Mouse (Mus musculus) liver, adult 2 months (tissue): ENCODE results near the gene Hdac11.

Source experiments
- CTCF ChIP-seq: fragments of 200-500 bp; IDR thresholded peaks from 2 replicates; pipeline ENCODE4 v1.5.1; 2011; ENCODE audit warnings: low read depth, low read length, control low read depth
- POLR2A ChIP-seq: fragments of 200-500 bp; IDR thresholded peaks from 2 replicates; pipeline ENCODE4 v1.6.1; 2011; ENCODE audit warnings: low read length, control low read depth; ENCODE audit not compliant: insufficient read depth; ENCODE audit errors: extremely low read depth

DNA sequence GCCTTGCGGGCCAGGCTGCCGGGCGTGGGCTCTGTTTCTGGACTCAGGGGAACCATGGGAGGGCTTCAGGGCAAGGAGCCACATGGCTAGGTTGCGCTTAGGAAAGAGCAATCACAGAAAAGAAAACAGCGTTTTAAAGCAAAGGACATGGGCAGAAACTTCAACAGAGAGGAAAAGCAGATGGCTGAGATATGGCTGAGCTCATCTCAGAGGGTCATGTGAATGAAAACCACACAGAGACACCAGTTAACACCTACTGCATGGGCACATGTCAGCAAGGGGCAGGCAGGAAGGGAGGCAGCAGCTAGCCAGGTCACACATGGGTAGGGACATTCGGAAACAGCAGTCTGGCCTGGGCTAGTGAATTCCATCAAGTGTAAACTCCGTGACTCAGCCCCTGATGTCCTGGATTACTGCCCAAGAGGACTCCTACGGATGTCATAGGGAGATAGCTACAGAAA lies 45.4 kb downstream of the Hdac11 start:
- TF ChIP-seq POLR2A: no peak
- no peak for TF ChIP-seq CTCF
